In genomic region chr4:148523538-148523937, GRCm38 (mm10) we compare ENCODE assay signal across 22 mouse cellular contexts. TPM values are rescaled to one million over a fixed set of nuclear protein-coding genes. Genes with fewer than 3 reads are reported as not detected.
DNase-seq lines count a peak whose midpoint lies in the region; ATAC-seq and TF ChIP-seq lines count a peak whose summit lies in the region.
"Had no signal": no experiment of that assay in that cellular context is flagged by ENCODE, and none has a peak within 500 bp of the region (broad histone marks: within the 10 kb centered on the region; RNA-seq: fewer than 3 reads in every experiment).

No protein-coding gene starts in this region.

- intact Hi-C loops in left cerebral cortex, postnatal 36 days (cut with DNase I), result no loop called here

- 87% methylated on average over 7 of the region's 7 CpGs for WGBS in midbrain, postnatal 0 days
- 91% methylated on average over 7 of the region's 7 CpGs for WGBS in midbrain, embryonic 14.5 days

- H3K27ac ChIP-seq in midbrain, postnatal 0 days (ENCODE audit: low read depth, low read length), result no peak overlapping the region
- no peak overlapping the region for H3K27ac ChIP-seq in midbrain, embryonic 14.5 days (replicated peaks; ENCODE audit: low read depth, low read length)
- H3K27ac ChIP-seq: macrophage; neural tube, embryonic 12.5 days had no signal

- H3K9me3 ChIP-seq in midbrain, postnatal 0 days (ENCODE audit: low read length), result no peaks in the 10 kb centered on the region
- no peaks in the 10 kb centered on the region for H3K9me3 ChIP-seq in midbrain, embryonic 14.5 days (ENCODE audit: control insufficient read depth, low read length)
- H3K9me3 ChIP-seq: neural tube, embryonic 12.5 days had no signal

- peaks cover 65% of the 10 kb centered on the region for H3K36me3 ChIP-seq in midbrain, postnatal 0 days (ENCODE audit: insufficient read depth, low read length)
- peaks cover 92% of the 10 kb centered on the region for H3K36me3 ChIP-seq in midbrain, embryonic 14.5 days (ENCODE audit: control insufficient read depth, insufficient read depth, low read length)

- no peak overlapping the region for H3K4me3 ChIP-seq in midbrain, postnatal 0 days (ENCODE audit: low read depth, low read length)
- no peak overlapping the region for H3K4me3 ChIP-seq in midbrain, embryonic 14.5 days (replicated peaks; ENCODE audit: low read depth, low read length)
- H3K4me3 ChIP-seq: neural tube, embryonic 12.5 days had no signal

- POLR2A ChIA-PET in Patski (lab: Charles Lee), result interaction anchor here (0.6 kb wide), 1 partner anchor 348 kb away, joined by 5 read pairs; no protein-coding TSS in a partner anchor

- no peaks in the 10 kb centered on the region for H3K4me1 ChIP-seq in midbrain, postnatal 0 days (ENCODE audit: insufficient read depth, low read length)
- peaks cover 3% of the 10 kb centered on the region; the same call in 1 of the 2 replicates for H3K4me1 ChIP-seq in midbrain, embryonic 14.5 days (ENCODE audit: control insufficient read depth, insufficient read depth, low read length)
- H3K4me1 ChIP-seq: neural tube, embryonic 12.5 days had no signal

- TF ChIP-seq CTCF in midbrain, postnatal 0 days (IDR thresholded peaks at IDR 0.05), result no peak
- TF ChIP-seq CTCF in Patski (IDR thresholded peaks at IDR 0.05), result no peak

- no peak for ATAC-seq in midbrain, postnatal 0 days (ENCODE audit: low FRiP score)
- no peak for ATAC-seq in midbrain, embryonic 14.5 days (ENCODE audit: low FRiP score, low TSS enrichment)
- peak; percentile 96 for ATAC-seq in Patski
- peak; percentile 54; the same call in 1 of the 2 replicates for ATAC-seq in megakaryocyte, adult 5-6 weeks (ENCODE audit: poor library complexity, severe bottlenecking)
- ATAC-seq: CD4-positive, CD25-positive, alpha-beta regulatory T cell, adult 4 months; forebrain, embryonic 16.5 days; midbrain, embryonic 16.5 days had no signal

- CTCF ChIA-PET in Patski (lab: Charles Lee), result interaction anchor here (1.0 to 1.8 kb wide), 4 partner anchors 10 to 14 kb away, joined by 3 to 5 read pairs (median 4); no protein-coding TSS in a partner anchor

- H3K9ac ChIP-seq in midbrain, postnatal 0 days (replicated peaks; ENCODE audit: low read length, poor library complexity, severe bottlenecking), result no peak overlapping the region
- no peak overlapping the region for H3K9ac ChIP-seq in midbrain, embryonic 14.5 days (replicated peaks; ENCODE audit: low read length)
- H3K9ac ChIP-seq: neural tube, embryonic 12.5 days had no signal

- H3K27me3 ChIP-seq in midbrain, postnatal 0 days (ENCODE audit: insufficient read depth, low read length), result no peaks in the 10 kb centered on the region
- no peaks in the 10 kb centered on the region for H3K27me3 ChIP-seq in midbrain, embryonic 14.5 days (ENCODE audit: control insufficient read depth, insufficient read depth, low read length)
- no peaks in the 10 kb centered on the region for H3K27me3 ChIP-seq in Patski
- H3K27me3 ChIP-seq: neural tube, embryonic 12.5 days had no signal

- no peak overlapping the region for H3K4me2 ChIP-seq in midbrain, postnatal 0 days (ENCODE audit: low read depth, low read length, poor library complexity, severe bottlenecking)
- no peak overlapping the region for H3K4me2 ChIP-seq in midbrain, embryonic 14.5 days (ENCODE audit: low read length)
- H3K4me2 ChIP-seq: neural tube, embryonic 12.5 days had no signal

- in situ Hi-C loops in Patski (cut with MboI; ENCODE audit: low pct_unique_long_range_greater_than_20kb), result no loop called here

- peak; percentile 41 for DNase-seq in gastrocnemius, postnatal 25 days
- no peak for DNase-seq in gastrocnemius, adult 18-20 months (ENCODE audit: low spot score)
- DNase-seq in midbrain, postnatal 0 days (ENCODE audit: low spot score), result peak; percentile 32
- DNase-seq in midbrain, embryonic 14.5 days, result no peak
- peak; percentile 93 for DNase-seq in Patski (ENCODE audit: low read depth, low spot score)
- DNase-seq in left cerebral cortex, postnatal 36 days (ENCODE audit: low spot score in 2 of 2), result no peak
- DNase-seq in layer of hippocampus, adult 8-10 months (ENCODE audit: low spot score in 2 of 2), result no peak
- DNase-seq: cerebellum, adult 9-11 months; embryo, embryonic 11 days; heart, adult 11 months; kidney, adult 2 months; liver; lung, adult 2 months; right cerebral cortex, adult 18-20 months; thymus, adult 2 months had no signal

RNA-seq across cellular contexts. Expression of gene Angptl7, which starts 23.3 kb away (rescaled TPM):
- total RNA-seq in gastrocnemius, postnatal 25 days (2021), result 10 to 100 TPM in 1 of 2 experiments, 1 to 10 TPM in 1; 9.4 to 22.7 TPM
- total RNA-seq in gastrocnemius, adult 18-20 months (2021), result 10 to 100 TPM in 1 of 2 experiments, 1 to 10 TPM in 1; 9.3 to 24.6 TPM
- 0.09 and 0.11 TPM in 2 replicates for total RNA-seq in midbrain, postnatal 0 days (2014; rRNA removed)
- polyA plus RNA-seq in midbrain, postnatal 0 days (2015; fragmentation: Nextera tagmentation; extraction: Ambion mirVana), result 0.25 and 0.36 TPM in 2 replicates
- 0.26 and 0.41 TPM in 2 replicates for polyA plus RNA-seq in midbrain, embryonic 14.5 days (2014; fragmentation: Nextera tagmentation; extraction: Ambion mirVana)
- polyA plus RNA-seq in Patski (2021), result 0.13 TPM
- not detected in 2 replicates for total RNA-seq in megakaryocyte, adult 5-6 weeks (2015)
- not detected in 2 replicates for total RNA-seq in megakaryocyte, adult 5-6 weeks (2017)
- total RNA-seq in left cerebral cortex, postnatal 36 days (2021), result under 1 TPM; 0.57 to 0.59 TPM
- 1 to 10 TPM in 2 of 4 experiments, under 1 TPM in 1, not detected in 1; 0.33 to 1.2 (median 1.0) TPM for total RNA-seq in layer of hippocampus, adult 8-10 months (2022)
- total RNA-seq: MEL had no signal

RNA-seq across cellular contexts. Expression of gene Exosc10, which starts 34.7 kb away (rescaled TPM):
- 10 to 100 TPM; 17.1 to 18.5 TPM for total RNA-seq in gastrocnemius, postnatal 25 days (2021)
- 10 to 100 TPM; 19.6 to 20.4 TPM for total RNA-seq in gastrocnemius, adult 18-20 months (2021)
- 70.8 and 73.3 TPM in 2 replicates for total RNA-seq in midbrain, postnatal 0 days (2014; rRNA removed)
- 77.1 and 78.8 TPM in 2 replicates for polyA plus RNA-seq in midbrain, postnatal 0 days (2015; fragmentation: Nextera tagmentation; extraction: Ambion mirVana)
- 76.5 and 93.2 TPM in 2 replicates for polyA plus RNA-seq in midbrain, embryonic 14.5 days (2014; fragmentation: Nextera tagmentation; extraction: Ambion mirVana)
- 54.2 TPM for polyA plus RNA-seq in Patski (2021)
- 47.0 and 48.7 TPM in 2 replicates for total RNA-seq in megakaryocyte, adult 5-6 weeks (2015)
- 42.4 and 42.8 TPM in 2 replicates for total RNA-seq in megakaryocyte, adult 5-6 weeks (2017)
- 10 to 100 TPM; 43.0 to 53.4 TPM for total RNA-seq in left cerebral cortex, postnatal 36 days (2021)
- total RNA-seq in layer of hippocampus, adult 8-10 months (2022), result 10 to 100 TPM; 50.1 to 52.6 (median 50.3) TPM

Comparison
In these comparisons a context has a peak if more than half of its experiments do, and no peak if none do; other contexts are left out.
1. DNase-seq: peak in gastrocnemius, postnatal 25 days (single experiment), midbrain, postnatal 0 days (single experiment) and Patski (single experiment); none in gastrocnemius, adult 18-20 months (single experiment), midbrain, embryonic 14.5 days (single experiment), left cerebral cortex, postnatal 36 days (0 of 2) and layer of hippocampus, adult 8-10 months (0 of 2).
2. ATAC-seq: peak in Patski (single experiment) and megakaryocyte, adult 5-6 weeks (single experiment); none in midbrain, postnatal 0 days (single experiment) and midbrain, embryonic 14.5 days (single experiment).